Comparison of ENCODE assay signal across 10 mouse cellular contexts in genomic region chr12:64104214-64104613, GRCm38 (mm10).
DNase-seq lines count a peak whose midpoint lies in the region; ATAC-seq and TF ChIP-seq lines count a peak whose summit lies in the region.
"Had no signal": no experiment of that assay in that cellular context is flagged by ENCODE, and none has a peak within 500 bp of the region (broad histone marks: within the 10 kb centered on the region; RNA-seq: fewer than 3 reads in every experiment).

No protein-coding gene starts in this region.

- no peaks in the 10 kb centered on the region for H3K27me3 ChIP-seq in heart, adult 2 months (ENCODE audit: control insufficient read depth, insufficient read depth, low read length)
- H3K27me3 ChIP-seq: heart, embryonic 15.5 days; megakaryocyte, embryonic 14.5 days had no signal

- WGBS in heart, adult 2 months, result 14% methylated on average over 2 of the region's 2 CpGs
- WGBS in lung, adult 2 months, result 35% methylated on average over 2 of the region's 2 CpGs

- H3K4me1 ChIP-seq in heart, adult 2 months (ENCODE audit: control insufficient read depth, insufficient read depth, low read length), result no peaks in the 10 kb centered on the region
- no peaks in the 10 kb centered on the region for H3K4me1 ChIP-seq in lung, adult 2 months (ENCODE audit: control insufficient read depth, insufficient read depth, low read length)
- H3K4me1 ChIP-seq: heart, embryonic 15.5 days; megakaryocyte, embryonic 14.5 days had no signal

- ATAC-seq in granulocyte monocyte progenitor cell, adult 5-6 weeks (replicated peaks; ENCODE audit: poor library complexity, severe bottlenecking), result no peak

- no peak overlapping the region for H3K27ac ChIP-seq in heart, adult 2 months
- H3K27ac ChIP-seq: heart, embryonic 15.5 days had no signal

- TF ChIP-seq CTCF in heart, adult 2 months (IDR thresholded peaks at IDR 0.05), result peak; percentile 59
- no peak for TF ChIP-seq CTCF in lung, adult 2 months (IDR thresholded peaks at IDR 0.05; ENCODE audit: insufficient read depth, low read length)

- H3K36me3 ChIP-seq in heart, adult 2 months (ENCODE audit: control insufficient read depth, insufficient read depth, low read length), result no peaks in the 10 kb centered on the region
- H3K36me3 ChIP-seq: heart, embryonic 15.5 days had no signal

- H3K9ac ChIP-seq in heart, adult 2 months (ENCODE audit: low read depth, low read length), result no peak overlapping the region
- H3K9ac ChIP-seq: heart, embryonic 15.5 days had no signal

- H3K4me3 ChIP-seq in heart, adult 2 months, result no peak overlapping the region
- H3K4me3 ChIP-seq in lung, adult 2 months (replicated peaks; ENCODE audit: extremely low read depth, low read depth, low read length), result no peak overlapping the region
- H3K4me3 ChIP-seq: heart, embryonic 15.5 days; megakaryocyte, embryonic 14.5 days had no signal

- no peak for TF ChIP-seq EP300 in heart, adult 2 months (IDR thresholded peaks at IDR 0.05; ENCODE audit: insufficient read depth, low read depth, low read length)

- no peak for DNase-seq in heart, adult 2 months
- DNase-seq in heart, postnatal 25 days (ENCODE audit: low spot score), result no peak
- peak; percentile 5 for DNase-seq in lung, postnatal 14 days
- no peak for DNase-seq in lung, adult 2 months
- peak; percentile 24 for DNase-seq in adipocyte (ENCODE audit: low spot score)
- peak; percentile 2 for DNase-seq in lung, postnatal 36 days
- DNase-seq in ovary, postnatal 10 days (ENCODE audit: low spot score), result no peak

- no peaks in the 10 kb centered on the region for H3K79me2 ChIP-seq in heart, adult 2 months (replicated peaks; ENCODE audit: control insufficient read depth, insufficient read depth, low read length)

- intact Hi-C loops in heart, adult 2 months (cut with DNase I), result no loop called here
- intact Hi-C loops in heart, postnatal 25 days (cut with DNase I), result no loop called here

- TF ChIP-seq POLR2A in heart, adult 2 months (IDR thresholded peaks at IDR 0.05; ENCODE audit: insufficient read depth, low read depth, low read length), result no peak
- no peak for TF ChIP-seq POLR2A in lung, adult 2 months (IDR thresholded peaks at IDR 0.05; ENCODE audit: borderline replicate concordance, extremely low read depth, low read depth, low read length)

Comparison
In these comparisons a context has a peak if more than half of its experiments do, and no peak if none do; other contexts are left out.
1. DNase-seq: peak in lung, postnatal 14 days (single experiment), adipocyte (single experiment) and lung, postnatal 36 days (single experiment); none in heart, adult 2 months (0 of 2), heart, postnatal 25 days (single experiment), lung, adult 2 months (single experiment) and ovary, postnatal 10 days (single experiment).